Mouse (Mus musculus) fat pad, adult 2 months (tissue): ENCODE measurements around the gene Prn.

Experiments
- DNase-seq: peaks from one replicate; pipeline ENCODE4 v3.0.0-alpha.2; 2011; ENCODE audit warnings: low read depth, low spot score; ENCODE audit errors: extremely low read depth

Gene Prn

DNA sequence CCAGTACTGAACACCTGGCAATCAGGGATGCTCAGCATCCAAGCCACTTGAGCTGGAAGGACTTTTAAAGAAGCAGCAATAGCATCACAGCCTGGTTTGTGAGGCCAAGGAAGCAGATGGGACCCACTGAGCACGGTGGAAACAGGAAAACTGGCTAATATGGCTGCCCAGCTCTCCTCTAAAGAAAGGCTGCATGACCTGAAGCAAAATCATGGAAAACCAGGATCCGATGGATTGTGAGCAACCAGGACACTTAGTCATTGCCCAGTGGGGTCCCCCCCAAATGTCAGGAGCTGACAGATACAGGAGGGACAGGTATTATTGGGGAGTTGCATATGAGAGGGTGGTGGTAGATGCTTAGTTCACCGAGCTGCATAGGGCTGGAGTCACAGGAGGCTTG lies 38.4 kb downstream of the Prn start:
- no peak for DNase-seq

GRCm38 (mm10) chr2:131948916-131949639 lies 39.3 kb downstream of the Prn start:
- no peak for DNase-seq

DNA sequence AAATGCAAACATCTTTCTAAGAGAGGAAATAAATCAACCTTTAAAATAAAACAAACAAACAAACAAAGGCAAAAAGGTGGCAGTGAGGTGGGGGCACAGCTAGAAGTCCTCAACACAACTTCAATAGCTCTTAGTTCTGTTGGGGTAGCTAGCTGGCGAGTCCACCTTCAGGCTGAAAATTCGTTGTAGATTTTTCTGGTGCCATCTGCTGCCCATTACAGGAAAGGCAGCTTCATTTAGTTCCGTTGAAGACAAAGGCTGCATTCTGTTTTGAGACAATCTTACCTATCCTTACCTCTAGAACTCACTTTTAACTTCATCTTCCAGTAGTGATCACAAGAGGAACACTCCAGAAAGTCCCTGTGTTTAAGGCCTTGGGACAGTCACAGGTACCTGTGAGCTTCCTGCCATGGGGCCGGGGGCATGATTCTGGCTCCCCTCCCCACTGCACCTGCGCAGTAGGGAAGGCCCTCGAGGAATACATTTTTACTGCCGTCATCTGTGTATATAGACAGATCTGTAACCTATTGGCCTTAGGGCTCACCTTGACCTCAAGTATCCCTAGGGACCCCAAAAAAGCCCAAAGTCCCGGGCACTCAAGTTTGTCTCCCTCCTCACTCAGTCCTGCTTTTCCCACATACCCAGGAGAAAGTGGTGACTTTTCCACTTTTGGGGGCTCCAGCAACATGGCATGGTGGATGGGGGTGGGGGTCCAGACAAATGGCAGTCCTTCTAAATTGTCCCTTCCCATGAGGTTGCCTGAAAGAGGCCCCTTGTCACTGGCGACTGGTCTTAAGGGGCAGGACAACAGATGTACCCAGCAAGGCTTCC lies 40.2 kb downstream of the Prn start:
- DNase-seq: no peak

DNA sequence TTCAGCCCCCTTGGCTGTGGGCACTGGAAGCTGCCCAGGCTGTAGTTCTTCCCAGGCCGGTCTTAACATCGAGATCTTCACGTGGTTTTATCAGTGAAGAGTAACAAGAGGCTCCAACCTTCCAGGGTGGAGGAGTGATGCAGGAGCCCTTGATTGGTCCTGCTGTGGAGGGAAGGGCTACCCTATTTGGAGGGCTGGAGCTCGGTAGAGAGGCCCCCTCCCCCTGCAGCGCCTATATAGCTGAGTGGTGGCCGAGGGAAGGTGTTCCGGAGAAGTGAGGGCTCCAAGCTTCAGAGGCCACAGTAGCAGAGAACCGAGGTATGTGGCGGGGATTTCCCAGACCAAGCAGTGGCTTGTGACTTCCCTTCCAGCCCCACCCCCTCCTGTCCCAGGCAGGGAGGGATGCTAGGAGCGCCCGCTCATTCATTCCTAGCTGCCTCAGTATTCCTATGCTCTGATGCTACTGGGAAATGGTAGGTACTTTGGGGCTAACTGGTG lies 40.9 kb downstream of the Prn start, which contains the start of gene Prnd:
TSS of gene Prnd (plus strand) at position 264 of the 498 bp plus-strand sequence.
- no peak for DNase-seq

DNA sequence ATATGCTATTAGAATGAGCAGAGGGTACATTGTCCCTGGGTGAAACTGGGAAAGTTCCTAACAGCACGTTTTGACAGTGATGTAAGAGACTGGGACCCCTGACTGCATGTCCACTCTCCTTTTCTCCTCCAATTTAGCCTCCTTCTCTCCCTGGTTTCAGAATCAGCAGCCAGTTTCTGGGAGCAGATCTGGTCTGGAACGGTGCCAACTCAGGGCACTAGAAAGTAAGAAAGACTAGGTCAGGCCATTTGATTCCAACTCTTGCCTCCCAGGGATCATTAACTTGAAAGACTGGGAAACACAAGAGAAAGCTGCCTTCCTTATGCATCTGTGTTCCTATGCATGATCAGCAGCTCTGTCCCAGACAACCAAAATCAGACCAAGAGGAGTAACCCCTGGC lies 42.7 kb downstream of the Prn start:
- DNase-seq: no peak

DNA sequence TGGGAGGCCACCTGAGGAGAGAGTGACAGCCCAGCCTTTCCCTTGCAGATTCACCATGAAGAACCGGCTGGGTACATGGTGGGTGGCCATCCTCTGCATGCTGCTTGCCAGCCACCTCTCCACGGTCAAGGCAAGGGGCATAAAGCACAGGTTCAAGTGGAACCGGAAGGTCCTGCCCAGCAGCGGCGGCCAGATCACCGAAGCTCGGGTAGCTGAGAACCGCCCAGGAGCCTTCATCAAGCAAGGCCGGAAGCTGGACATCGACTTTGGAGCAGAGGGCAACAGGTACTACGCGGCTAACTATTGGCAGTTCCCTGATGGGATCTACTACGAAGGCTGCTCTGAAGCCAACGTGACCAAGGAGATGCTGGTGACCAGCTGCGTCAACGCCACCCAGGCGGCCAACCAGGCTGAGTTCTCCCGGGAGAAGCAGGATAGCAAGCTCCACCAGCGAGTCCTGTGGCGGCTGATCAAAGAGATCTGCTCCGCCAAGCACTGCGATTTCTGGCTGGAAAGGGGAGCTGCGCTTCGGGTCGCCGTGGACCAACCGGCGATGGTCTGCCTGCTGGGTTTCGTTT lies 43.3 kb downstream of the Prn start:
- DNase-seq: no peak

DNA sequence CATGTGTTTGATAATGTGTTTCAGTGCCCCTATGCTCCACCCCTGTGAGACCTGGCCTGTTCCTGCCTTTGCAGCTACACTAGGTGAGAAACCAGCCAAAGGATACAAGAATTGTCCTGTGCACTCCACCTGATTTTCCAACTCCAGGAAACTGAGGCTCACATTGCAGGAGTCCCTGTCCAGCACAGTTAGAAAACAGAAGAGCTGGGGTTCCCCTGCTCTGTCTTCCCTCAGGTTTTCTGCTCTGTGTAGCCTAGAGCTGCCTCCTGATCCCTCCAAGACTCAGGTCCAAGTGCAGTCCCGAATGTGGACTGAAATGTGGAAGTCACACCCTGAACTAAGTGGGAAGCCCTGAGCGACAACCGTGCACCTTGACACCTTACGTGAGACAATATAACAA lies 44.0 kb downstream of the Prn start:
- no peak for DNase-seq

- DNase-seq: no peak
Measured at GRCm38 (mm10) chr2:131954835-131955234, 45.1 kb downstream of the Prn start.

DNA sequence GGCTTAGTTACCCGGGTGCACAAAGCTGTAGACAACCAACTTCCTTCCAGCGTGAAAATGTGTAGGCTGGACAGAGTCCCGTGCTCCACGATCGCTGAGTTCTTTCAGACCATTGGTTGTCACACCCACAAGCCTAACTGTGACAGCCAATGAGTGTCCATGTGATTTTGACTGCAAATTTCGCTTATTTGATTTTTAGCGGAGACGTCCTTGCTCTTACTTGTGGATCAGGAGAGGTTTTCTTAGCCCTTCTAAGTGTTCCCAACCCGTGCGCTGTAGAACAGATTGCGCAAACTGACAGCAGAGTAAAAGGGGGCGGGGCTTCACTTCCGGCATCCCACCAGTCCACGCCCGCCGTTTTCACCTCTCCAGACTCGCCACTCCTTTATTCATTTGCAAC lies 45.5 kb downstream of the Prn start:
- DNase-seq: no peak

DNA sequence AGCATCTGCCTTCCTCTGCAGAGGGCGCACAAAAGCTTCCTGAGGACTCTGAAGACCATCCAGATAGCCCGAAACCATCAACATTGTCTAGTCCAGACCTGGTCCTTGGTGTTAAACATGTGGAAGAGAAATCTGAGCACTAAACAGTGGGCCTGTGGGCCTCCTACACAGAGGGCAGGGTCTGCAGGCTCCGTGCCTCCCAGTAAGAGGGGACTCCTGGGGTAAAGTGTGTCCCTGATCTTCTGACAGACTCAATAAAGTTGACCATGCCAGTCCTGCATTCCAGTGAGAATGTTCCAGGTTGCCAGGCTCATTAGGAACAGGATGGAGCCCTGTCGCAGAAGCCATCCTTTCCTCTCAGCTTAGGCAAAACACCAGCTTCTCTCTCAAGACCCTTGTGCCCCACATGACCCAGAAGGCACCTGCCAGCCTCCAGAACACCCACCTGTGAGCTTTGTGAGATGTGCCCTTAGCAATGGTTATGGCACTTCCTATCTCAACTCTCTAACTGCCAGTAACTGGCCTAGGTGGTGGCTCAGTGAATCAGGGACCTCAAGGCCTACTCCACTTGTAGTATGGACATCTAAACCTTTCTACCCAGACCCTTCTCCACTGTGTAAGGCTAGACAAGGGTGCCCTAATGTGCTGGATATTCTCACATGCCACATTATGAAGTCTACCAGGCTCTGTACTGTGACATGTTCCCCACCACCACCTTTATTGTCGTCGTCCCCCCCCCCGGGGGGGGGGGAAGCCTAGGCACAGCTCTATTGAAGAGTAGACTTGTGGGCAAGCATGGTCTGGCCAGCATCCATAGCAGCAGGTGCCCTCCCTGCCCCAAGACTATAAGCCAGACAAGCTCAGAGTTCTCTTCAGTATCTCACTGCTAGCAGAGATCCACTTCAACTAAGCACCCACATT lies 46.8 kb downstream of the Prn start:
- DNase-seq: no peak

DNA sequence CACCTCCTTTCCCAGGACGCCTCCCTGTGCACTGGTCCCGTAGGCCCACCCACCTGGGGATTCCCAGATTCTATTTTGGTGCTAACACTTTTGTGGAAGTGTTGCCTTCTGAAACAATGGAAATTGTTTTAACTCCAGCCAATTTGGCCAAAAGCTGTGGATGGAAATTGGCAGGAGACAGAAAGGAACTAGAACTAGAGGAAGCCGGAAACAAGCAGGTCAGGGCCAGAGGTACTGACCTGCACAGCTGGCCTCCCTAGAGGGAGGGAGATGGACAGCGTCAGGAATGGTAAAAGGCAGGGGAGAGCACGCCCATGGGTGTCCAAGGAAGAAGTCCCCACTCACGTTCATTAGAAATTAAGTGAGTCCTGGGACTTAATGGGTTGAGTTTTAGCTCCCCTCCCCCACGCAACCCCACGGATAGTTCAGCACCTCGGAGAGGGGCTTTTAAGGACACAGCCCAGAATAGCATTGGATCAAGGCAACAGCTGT lies 48.0 kb downstream of the Prn start:
- DNase-seq: no peak

GRCm38 (mm10) chr2:131961671-131962070 lies 51.9 kb downstream of the Prn start:
- no peak for DNase-seq

- DNase-seq: no peak
Measured at GRCm38 (mm10) chr2:131970597-131970996, 60.8 kb downstream of the Prn start.

GRCm38 (mm10) chr2:131971098-131971497 lies 61.3 kb downstream of the Prn start:
- no peak for DNase-seq

DNA sequence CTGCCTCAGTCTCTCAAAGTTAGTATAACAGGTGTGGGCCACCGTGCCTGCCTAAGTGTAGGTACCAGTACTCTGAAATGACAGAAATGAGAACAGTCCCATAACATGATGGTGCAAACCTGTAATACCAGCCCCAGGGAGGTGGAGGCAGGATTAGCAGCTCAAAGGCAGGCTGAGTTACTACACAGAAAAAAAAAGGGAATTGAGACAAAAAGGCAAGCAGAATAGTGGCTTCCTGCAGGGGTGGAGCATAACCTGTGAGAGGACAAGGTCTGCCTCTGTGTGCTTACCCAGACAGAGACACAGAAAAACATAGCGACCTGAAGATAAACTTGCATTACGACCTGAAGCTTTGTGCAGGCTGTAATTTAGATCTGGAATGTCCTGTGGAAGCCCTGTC lies 66.9 kb downstream of the Prn start:
- no peak for DNase-seq

- DNase-seq: no peak
Measured at GRCm38 (mm10) chr2:131980866-131981265, 71.1 kb downstream of the Prn start.

DNA sequence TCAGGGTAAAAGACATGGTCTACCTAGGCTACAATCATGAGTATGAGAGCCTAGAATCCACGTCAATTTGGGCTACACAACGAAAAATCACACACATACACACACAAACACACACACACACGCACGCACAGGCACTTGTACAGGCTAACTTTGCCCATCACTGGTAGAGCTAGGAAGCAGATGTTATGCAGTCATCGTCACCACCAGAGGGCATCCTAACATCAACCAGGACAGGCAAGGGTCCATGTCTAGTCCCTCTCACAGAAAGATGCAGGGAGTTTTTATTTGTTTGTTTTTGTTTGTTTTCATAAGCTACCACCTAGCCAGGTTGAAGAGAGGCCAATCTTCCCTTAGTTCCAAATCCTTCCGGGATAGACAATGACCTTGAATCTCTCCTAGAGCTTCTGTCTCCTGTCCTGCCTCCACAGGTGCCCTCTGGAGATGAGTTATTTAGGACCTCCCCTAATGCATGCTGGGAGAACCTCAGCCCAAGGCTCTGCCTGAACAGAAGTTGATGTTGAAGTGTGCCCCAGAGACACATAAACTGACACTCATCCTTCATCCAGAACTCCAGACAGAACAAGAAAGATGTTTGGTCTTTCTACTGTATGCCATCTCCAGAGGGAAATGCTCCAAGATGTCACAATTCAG lies 72.9 kb downstream of the Prn start:
- no peak for DNase-seq

GRCm38 (mm10) chr2:131987950-131988349 lies 78.2 kb downstream of the Prn start:
- no peak for DNase-seq

GRCm38 (mm10) chr2:131988550-131988949 lies 78.8 kb downstream of the Prn start:
- no peak for DNase-seq

DNA sequence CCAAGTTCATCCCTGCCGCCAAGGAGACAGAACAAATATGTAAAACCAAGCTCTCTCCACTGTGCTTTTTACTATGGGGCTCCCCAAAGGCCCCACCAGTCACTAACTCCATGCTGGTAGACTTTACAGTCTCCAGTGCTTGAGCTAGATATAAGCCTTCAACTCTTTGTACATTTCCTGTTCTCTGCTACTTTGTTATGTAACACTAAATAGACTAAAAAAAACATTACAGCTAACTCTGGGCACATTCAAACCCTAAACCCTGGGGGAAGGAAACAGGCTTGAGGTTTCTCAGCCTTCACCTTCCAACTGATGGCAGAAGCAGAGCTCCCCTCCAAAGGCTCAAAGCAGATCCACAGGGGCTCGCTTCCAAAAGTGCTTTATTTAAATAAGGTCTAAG lies 82.7 kb downstream of the Prn start:
- DNase-seq: no peak
